Mouse (Mus musculus) hindbrain, embryonic 15.5 days (tissue): ENCODE measurements around the gene Ggt1. TPM values are rescaled to one million over a fixed set of nuclear protein-coding genes. Genes with fewer than 3 reads are reported as not detected.
A peak's percentile ranks its signal among the peaks of the same experiment; 100 is the strongest.
"Not testable (repeated sequence)": the region's sequence is repeated elsewhere in the genome, so short reads cannot be mapped to it uniquely, and the experiment has no call there.

Experiments
- ATAC-seq: fragments of 200-750 bp; cut with Nextera tagmentation; 2 replicates; pipeline ENCODE4 v1.8.0; 2017; ENCODE audit warnings: low read depth, moderate number of reproducible peaks, moderate TSS enrichment; ENCODE audit not compliant: low FRiP score
- H3K27ac ChIP-seq: fragments of 300-500 bp; sonication (generic); replicated peaks from 2 replicates; pipeline ENCODE4 v1.5.1; 2015; ENCODE audit warnings: mild to moderate bottlenecking, inconsistent platforms
- H3K27me3 ChIP-seq: fragments of 300-500 bp; sonication (generic); 2 replicates; pipeline ENCODE4 v1.6.1; 2015; ENCODE audit warnings: control low read depth, inconsistent platforms
- H3K36me3 ChIP-seq: fragments of 300-500 bp; sonication (generic); 2 replicates; pipeline ENCODE4 v1.6.1; 2015; ENCODE audit warnings: control low read depth, inconsistent platforms
- H3K4me1 ChIP-seq: fragments of 300-500 bp; sonication (generic); replicated peaks from 2 replicates; pipeline ENCODE4 v1.6.1; 2015; ENCODE audit warnings: control low read depth, inconsistent platforms
- H3K4me2 ChIP-seq: fragments of 300-500 bp; sonication (generic); 2 replicates; pipeline ENCODE4 v1.6.1; 2015; ENCODE audit warnings: moderate library complexity, mild to moderate bottlenecking, inconsistent platforms
- H3K4me3 ChIP-seq: fragments of 300-500 bp; sonication (generic); 2 replicates; pipeline ENCODE4 v1.5.1; 2015; ENCODE audit warnings: mild to moderate bottlenecking, inconsistent platforms
- H3K9ac ChIP-seq: fragments of 300-500 bp; sonication (generic); 2 replicates; pipeline ENCODE4 v1.6.1; 2015; ENCODE audit warnings: inconsistent platforms
- H3K9me3 ChIP-seq: fragments of 300-500 bp; sonication (generic); 2 replicates; pipeline ENCODE4 v1.6.1; 2016; ENCODE audit warnings: control low read depth, inconsistent platforms
- WGBS: fragments of 180-500 bp; shearing (Covaris S2); methylation state at CpG from one replicate; pipeline ENCODE4 v1.1.7; 2015; 5-methylcytosine and 5-hydroxymethylcytosine counted together
- polyA plus RNA-seq: library from polyadenylated mRNA; unstranded; fragments of >200 nt; fragmentation: Nextera tagmentation; extraction: Ambion mirVana; gene quantifications from 2 replicates; pipeline ENCODE4 v1.2.1, GENCODE M21; 2015

Ggt1 gene
- polyA plus RNA-seq, 1 experiment from 2014 or later, result 1.3 TPM

GRCm38 (mm10) chr10:75521643-75522042 lies 39.8 kb upstream of the Ggt1 start:
- 93% methylated on average over 4 of the region's 4 CpGs for WGBS
- no peak overlapping the region for H3K9ac ChIP-seq
- H3K4me3 ChIP-seq, result no peak overlapping the region
- H3K9me3 ChIP-seq, result no peaks in the 10 kb centered on the region
- no peak overlapping the region for H3K4me2 ChIP-seq
- H3K27me3 ChIP-seq, result no peaks in the 10 kb centered on the region
- H3K4me1 ChIP-seq, result peaks cover 26% of the 10 kb centered on the region
- H3K36me3 ChIP-seq, result peaks cover 43% of the 10 kb centered on the region
- no peak overlapping the region for H3K27ac ChIP-seq
- no peak for ATAC-seq

- not testable (repeated sequence) for H3K9ac ChIP-seq, H3K27ac ChIP-seq, H3K4me3 ChIP-seq, H3K27me3 ChIP-seq, H3K9me3 ChIP-seq, ATAC-seq, H3K4me2 ChIP-seq
- Histone ChIP-seq H3K36me3 (peaks cover 43% of the 10 kb centered on the region), H3K4me1 (peaks cover 13% of the 10 kb centered on the region; the same call in 1 of the 2 replicates)
- 92% methylated on average over 9 of the region's 9 CpGs for WGBS
Observed at GRCm38 (mm10) chr10:75525450-75525849, 36.0 kb upstream of the Ggt1 start.

- no peaks in the 10 kb centered on the region for H3K27me3 ChIP-seq
- WGBS, result 91% methylated on average over 2 of the region's 2 CpGs
- peaks cover 29% of the 10 kb centered on the region for H3K36me3 ChIP-seq
- no peak overlapping the region for H3K4me3 ChIP-seq
- no peaks in the 10 kb centered on the region for H3K4me1 ChIP-seq
- no peak overlapping the region for H3K4me2 ChIP-seq
- no peaks in the 10 kb centered on the region for H3K9me3 ChIP-seq
- no peak overlapping the region for H3K27ac ChIP-seq
- no peak overlapping the region for H3K9ac ChIP-seq
- no peak for ATAC-seq
Observed at GRCm38 (mm10) chr10:75530322-75530721, 31.1 kb upstream of the Ggt1 start.

GRCm38 (mm10) chr10:75531532-75532090 lies 29.8 kb upstream of the Ggt1 start:
- Histone ChIP-seq H3K4me1 (no peaks in the 10 kb centered on the region), H3K27ac (no peak overlapping the region), H3K4me3 (no peak overlapping the region), H3K27me3 (no peaks in the 10 kb centered on the region), H3K4me2 (no peak overlapping the region), H3K9me3 (no peaks in the 10 kb centered on the region), H3K36me3 (peaks cover 39% of the 10 kb centered on the region), H3K9ac (no peak overlapping the region)
- 90% methylated on average over 9 of the region's 9 CpGs for WGBS
- ATAC-seq, result no peak

GRCm38 (mm10) chr10:75534216-75534615 lies 27.2 kb upstream of the Ggt1 start:
- no peak overlapping the region for H3K9ac ChIP-seq
- H3K4me1 ChIP-seq, result no peaks in the 10 kb centered on the region
- H3K4me2 ChIP-seq, result no peak overlapping the region
- no peak overlapping the region for H3K4me3 ChIP-seq
- WGBS, result 91% methylated on average over 8 of the region's 8 CpGs
- no peak overlapping the region for H3K27ac ChIP-seq
- no peak for ATAC-seq
- peaks cover 35% of the 10 kb centered on the region for H3K36me3 ChIP-seq
- H3K9me3 ChIP-seq, result no peaks in the 10 kb centered on the region
- no peaks in the 10 kb centered on the region for H3K27me3 ChIP-seq

GRCm38 (mm10) chr10:75534934-75535333 lies 26.5 kb upstream of the Ggt1 start:
- H3K27me3 ChIP-seq, result no peaks in the 10 kb centered on the region
- peaks cover 35% of the 10 kb centered on the region for H3K36me3 ChIP-seq
- H3K9ac ChIP-seq, result no peak overlapping the region
- ATAC-seq, result no peak
- WGBS, result 84% methylated on average over 8 of the region's 8 CpGs
- no peak overlapping the region for H3K27ac ChIP-seq
- no peaks in the 10 kb centered on the region for H3K4me1 ChIP-seq
- H3K4me3 ChIP-seq, result no peak overlapping the region
- H3K9me3 ChIP-seq, result no peaks in the 10 kb centered on the region
- H3K4me2 ChIP-seq, result no peak overlapping the region

- H3K4me2 ChIP-seq, result no peak overlapping the region
- no peak overlapping the region for H3K4me3 ChIP-seq
- H3K9ac ChIP-seq, result no peak overlapping the region
- 84% methylated on average over 2 of the region's 2 CpGs for WGBS
- no peaks in the 10 kb centered on the region for H3K4me1 ChIP-seq
- no peak for ATAC-seq
- H3K27me3 ChIP-seq, result no peaks in the 10 kb centered on the region
- H3K36me3 ChIP-seq, result peaks cover 35% of the 10 kb centered on the region
- no peak overlapping the region for H3K27ac ChIP-seq
- no peaks in the 10 kb centered on the region for H3K9me3 ChIP-seq
Observed at GRCm38 (mm10) chr10:75535423-75535822, 26.0 kb upstream of the Ggt1 start.

GRCm38 (mm10) chr10:75536123-75536522 lies 25.3 kb upstream of the Ggt1 start:
- Histone ChIP-seq H3K27ac (no peak overlapping the region), H3K4me2 (no peak overlapping the region), H3K4me3 (no peak overlapping the region), H3K9me3 (no peaks in the 10 kb centered on the region), H3K36me3 (peaks cover 35% of the 10 kb centered on the region), H3K9ac (no peak overlapping the region), H3K27me3 (no peaks in the 10 kb centered on the region), H3K4me1 (no peaks in the 10 kb centered on the region)
- 95% methylated on average over 5 of the region's 5 CpGs for WGBS
- ATAC-seq, result no peak

- H3K4me1 ChIP-seq, result peaks cover 6% of the 10 kb centered on the region
- H3K36me3 ChIP-seq, result peaks cover 5% of the 10 kb centered on the region; the same call in 1 of the 2 replicates
- H3K4me3 ChIP-seq, result no peak overlapping the region
- H3K27me3 ChIP-seq, result no peaks in the 10 kb centered on the region
- WGBS, result 68% methylated on average over 7 of the region's 7 CpGs
- H3K9ac ChIP-seq, result no peak overlapping the region
- 0 out of 2 replicates have a peak, but pooled peaks cover 10% of the 10 kb centered on the region for H3K9me3 ChIP-seq
- no peak for ATAC-seq
- no peak overlapping the region for H3K27ac ChIP-seq
- H3K4me2 ChIP-seq, result no peak overlapping the region
Observed at GRCm38 (mm10) chr10:75547901-75548300, 13.5 kb upstream of the Ggt1 start.

- Histone ChIP-seq H3K4me3 (no peak overlapping the region), H3K4me1 (peaks cover 6% of the 10 kb centered on the region), H3K27me3 (no peaks in the 10 kb centered on the region), H3K4me2 (no peak overlapping the region), H3K36me3 (peaks cover 11% of the 10 kb centered on the region), H3K9ac (no peak overlapping the region), H3K9me3 (0 out of 2 replicates have a peak, but pooled peaks cover 10% of the 10 kb centered on the region), H3K27ac (no peak overlapping the region)
- WGBS, result 49% methylated on average over 14 of the region's 14 CpGs
- ATAC-seq, result 0 out of 2 replicates have a peak, but pooled peaks have one; percentile 15
Observed at GRCm38 (mm10) chr10:75548486-75548885, 12.9 kb upstream of the Ggt1 start.

- H3K36me3 ChIP-seq, result peaks cover 14% of the 10 kb centered on the region
- no peak overlapping the region for H3K27ac ChIP-seq
- H3K4me3 ChIP-seq, result no peak overlapping the region
- WGBS, result 63% methylated on average over 7 of the region's 7 CpGs
- H3K9ac ChIP-seq, result no peak overlapping the region
- H3K9me3 ChIP-seq, result 0 out of 2 replicates have a peak, but pooled peaks cover 5% of the 10 kb centered on the region
- ATAC-seq, result no peak
- H3K4me1 ChIP-seq, result peaks cover 6% of the 10 kb centered on the region
- no peaks in the 10 kb centered on the region for H3K27me3 ChIP-seq
- H3K4me2 ChIP-seq, result no peak overlapping the region
Observed at GRCm38 (mm10) chr10:75549886-75550285, 11.5 kb upstream of the Ggt1 start.

- Histone ChIP-seq H3K9me3 (no peaks in the 10 kb centered on the region), H3K27me3 (no peaks in the 10 kb centered on the region), H3K9ac (no peak overlapping the region), H3K4me2 (no peak overlapping the region; the same call in 1 of the 2 replicates), H3K4me3 (no peak overlapping the region), H3K36me3 (peaks cover 25% of the 10 kb centered on the region), H3K4me1 (peaks cover 14% of the 10 kb centered on the region), H3K27ac (no peak overlapping the region)
- no peak for ATAC-seq
- 55% methylated on average over 12 of the region's 12 CpGs for WGBS
Observed at GRCm38 (mm10) chr10:75551175-75551574, 10.2 kb upstream of the Ggt1 start.

- ATAC-seq, result no peak
- peaks cover 32% of the 10 kb centered on the region for H3K36me3 ChIP-seq
Observed at GRCm38 (mm10) chr10:75552106-75552505, 9.3 kb upstream of the Ggt1 start.

More at GRCm38 (mm10) chr10:75552106-75552505, 9.3 kb upstream of the Ggt1 start:
- peaks cover 23% of the 10 kb centered on the region for H3K4me1 ChIP-seq
- no peak overlapping the region for H3K4me2 ChIP-seq
- H3K27ac ChIP-seq, result no peak overlapping the region
- WGBS, result 85% methylated on average over 2 of the region's 2 CpGs
- H3K4me3 ChIP-seq, result no peak overlapping the region
- H3K27me3 ChIP-seq, result no peaks in the 10 kb centered on the region
- no peak overlapping the region for H3K9ac ChIP-seq
- H3K9me3 ChIP-seq, result no peaks in the 10 kb centered on the region
